Comparison of ENCODE assay signal across 17 mouse cellular contexts in genomic region chr19:40992517-40993044, GRCm38 (mm10). TPM values are rescaled to one million over a fixed set of nuclear protein-coding genes. Genes with fewer than 3 reads are reported as not detected.
DNase-seq lines count a peak whose midpoint lies in the region; ATAC-seq and TF ChIP-seq lines count a peak whose summit lies in the region.
"Had no signal": no experiment of that assay in that cellular context is flagged by ENCODE, and none has a peak within 500 bp of the region (broad histone marks: within the 10 kb centered on the region; RNA-seq: fewer than 3 reads in every experiment).

No protein-coding gene starts in this region.

- H3K4me1 ChIP-seq in kidney, embryonic 15.5 days, result peaks cover 38% of the 10 kb centered on the region
- peaks cover 22% of the 10 kb centered on the region; the same call in 1 of the 2 replicates for H3K4me1 ChIP-seq in spleen, adult 2 months (ENCODE audit: control insufficient read depth, insufficient read depth, insufficient read length)
- no peaks in the 10 kb centered on the region for H3K4me1 ChIP-seq in midbrain, embryonic 14.5 days (ENCODE audit: control insufficient read depth, insufficient read depth, low read length)
- H3K4me1 ChIP-seq: midbrain, embryonic 15.5 days had no signal

- no peak for TF ChIP-seq CTCF in spleen, adult 2 months (IDR thresholded peaks at IDR 0.05; ENCODE audit: extremely low read depth, insufficient read depth, insufficient read length, insufficient replicate concordance)

- H3K4me2 ChIP-seq in kidney, embryonic 15.5 days, result peak overlapping the region; percentile 39
- H3K4me2 ChIP-seq in midbrain, embryonic 14.5 days (ENCODE audit: low read length), result no peak overlapping the region
- H3K4me2 ChIP-seq: heart, embryonic 11.5 days; lung, embryonic 14.5 days; midbrain, embryonic 15.5 days; stomach, embryonic 15.5 days had no signal

- no peaks in the 10 kb centered on the region for H3K36me3 ChIP-seq in kidney, embryonic 15.5 days
- no peaks in the 10 kb centered on the region for H3K36me3 ChIP-seq in spleen, adult 2 months (ENCODE audit: control insufficient read depth, insufficient read depth, low read length)
- no peaks in the 10 kb centered on the region for H3K36me3 ChIP-seq in midbrain, embryonic 14.5 days (ENCODE audit: control insufficient read depth, insufficient read depth, low read length)
- H3K36me3 ChIP-seq: midbrain, embryonic 15.5 days; stomach, embryonic 15.5 days had no signal

- ATAC-seq in kidney, embryonic 15.5 days (replicated peaks; ENCODE audit: low FRiP score), result no peak
- no peak for ATAC-seq in midbrain, embryonic 14.5 days (ENCODE audit: low FRiP score, low TSS enrichment)
- ATAC-seq: forebrain, embryonic 14.5 days; midbrain, embryonic 15.5 days had no signal

- WGBS in kidney, embryonic 15.5 days, result 49% methylated on average over 8 of the region's 8 CpGs
- WGBS in spleen, adult 2 months, result 43% methylated on average over 8 of the region's 8 CpGs
- WGBS in midbrain, embryonic 14.5 days, result 87% methylated on average over 8 of the region's 8 CpGs

- no peaks in the 10 kb centered on the region for H3K9me3 ChIP-seq in kidney, embryonic 15.5 days (replicated peaks)
- no peaks in the 10 kb centered on the region for H3K9me3 ChIP-seq in midbrain, embryonic 14.5 days (ENCODE audit: control insufficient read depth, low read length)
- H3K9me3 ChIP-seq: midbrain, embryonic 15.5 days; stomach, embryonic 15.5 days had no signal

- no peak for TF ChIP-seq POLR2A in spleen, adult 2 months (IDR thresholded peaks at IDR 0.05; ENCODE audit: low read depth, low read length)

- H3K27ac ChIP-seq in kidney, embryonic 15.5 days, result 0 out of 2 replicates have a peak overlapping the region, but pooled peaks have one; percentile 43
- H3K27ac ChIP-seq in spleen, adult 2 months (ENCODE audit: insufficient read depth, low read length), result peak overlapping the region; percentile 79
- no peak overlapping the region for H3K27ac ChIP-seq in midbrain, embryonic 14.5 days (replicated peaks; ENCODE audit: low read depth, low read length)
- H3K27ac ChIP-seq: midbrain, embryonic 15.5 days; stomach, embryonic 15.5 days had no signal

- H3K4me3 ChIP-seq in kidney, embryonic 15.5 days (replicated peaks), result peak overlapping the region; percentile 5
- H3K4me3 ChIP-seq in spleen, adult 2 months (ENCODE audit: extremely low read depth, insufficient read depth, insufficient read length), result peak overlapping the region; percentile 63
- no peak overlapping the region for H3K4me3 ChIP-seq in midbrain, embryonic 14.5 days (replicated peaks; ENCODE audit: low read depth, low read length)
- H3K4me3 ChIP-seq: midbrain, embryonic 15.5 days; stomach, embryonic 15.5 days had no signal

- 0 out of 2 replicates have a peak, but pooled peaks cover 3% of the 10 kb centered on the region for H3K27me3 ChIP-seq in kidney, embryonic 15.5 days
- no peaks in the 10 kb centered on the region for H3K27me3 ChIP-seq in spleen, adult 2 months (ENCODE audit: control insufficient read depth, insufficient read depth, low read length)
- H3K27me3 ChIP-seq in midbrain, embryonic 14.5 days (ENCODE audit: control insufficient read depth, insufficient read depth, low read length), result no peaks in the 10 kb centered on the region
- H3K27me3 ChIP-seq: midbrain, embryonic 15.5 days; stomach, embryonic 15.5 days had no signal

- H3K9ac ChIP-seq in kidney, embryonic 15.5 days, result no peak overlapping the region
- H3K9ac ChIP-seq in midbrain, embryonic 14.5 days (replicated peaks; ENCODE audit: low read length), result no peak overlapping the region
- H3K9ac ChIP-seq: lung, embryonic 14.5 days; midbrain, embryonic 15.5 days; stomach, embryonic 15.5 days had no signal

- peak; percentile 13 to 14 for DNase-seq in cerebellum, postnatal 10 days
- DNase-seq in cerebellum, adult 9-11 months, result no peak
- no peak for DNase-seq in kidney, adult 11 months
- DNase-seq in spleen, adult 2 months (ENCODE audit: low read depth in 1 of 2, low spot score in 2 of 2), result no peak
- DNase-seq in spleen, postnatal 10 days (ENCODE audit: low spot score in 2 of 2), result no peak
- no peak for DNase-seq in adrenal gland, postnatal 25 days
- no peak for DNase-seq in midbrain, embryonic 14.5 days
- DNase-seq: cerebellum, adult 9-10 months; gastrocnemius, postnatal 10 days; lung, embryonic 14.5 days had no signal

RNA-seq across cellular contexts. Expression of gene Blnk, which starts 1.8 kb away (rescaled TPM):
- 12.6 and 15.6 TPM in 2 replicates for polyA plus RNA-seq in kidney, embryonic 15.5 days (2015; fragmentation: Nextera tagmentation; extraction: Ambion mirVana)
- 54.3 and 61.0 TPM in 2 replicates for polyA plus RNA-seq in spleen, adult 2 months (2012; rRNA removed)
- 0.91 TPM in 1 of 2 replicates, not detected in the other for total RNA-seq in adrenal gland, postnatal 25 days (2021)
- polyA plus RNA-seq in midbrain, embryonic 14.5 days (2014; fragmentation: Nextera tagmentation; extraction: Ambion mirVana), result 0.66 and 0.70 TPM in 2 replicates

RNA-seq across cellular contexts. Expression of gene Dntt, which starts 36.5 kb away (rescaled TPM):
- 0.27 TPM in 1 of 2 replicates, not detected in the other for polyA plus RNA-seq in kidney, embryonic 15.5 days (2015; fragmentation: Nextera tagmentation; extraction: Ambion mirVana)
- 0.43 and 0.89 TPM in 2 replicates for polyA plus RNA-seq in spleen, adult 2 months (2012; rRNA removed)
- not detected in 2 replicates for total RNA-seq in adrenal gland, postnatal 25 days (2021)
- 0.17 and 0.18 TPM in 2 replicates for polyA plus RNA-seq in midbrain, embryonic 14.5 days (2014; fragmentation: Nextera tagmentation; extraction: Ambion mirVana)
- total RNA-seq: heart, postnatal 25 days had no signal
- polyA plus RNA-seq: heart, embryonic 11.5 days; limb, embryonic 14.5 days had no signal

Comparison
In these comparisons a context has a peak if more than half of its experiments do, and no peak if none do; other contexts are left out.
1. DNase-seq: peak in cerebellum, postnatal 10 days (2 of 2); none in cerebellum, adult 9-11 months (single experiment), kidney, adult 11 months (single experiment), spleen, adult 2 months (0 of 2), spleen, postnatal 10 days (0 of 2), adrenal gland, postnatal 25 days (single experiment) and midbrain, embryonic 14.5 days (single experiment).